Mouse (Mus musculus): Measurements from ENCODE around the gene Olfr424. TPM values are rescaled to one million over a fixed set of nuclear protein-coding genes. Genes with fewer than 3 reads are reported as not detected.

The Olfr424 gene
- polyA plus RNA-seq, 2 experiments: not detected

GRCm38 (mm10) chr1:174131999-174132398 lies 682 bp downstream of the Olfr424 start:
- Histone ChIP-seq H3K9ac (ENCODE audit: low read depth, low read length, severe bottlenecking) (no peak overlapping the region), H3K36me3 (ENCODE audit: control insufficient read depth, insufficient read depth, low read length) (no peaks in the 10 kb centered on the region), H3K27ac (replicated peaks; ENCODE audit: low read depth, low read length) (no peak overlapping the region), H3K4me1 (ENCODE audit: control insufficient read depth, insufficient read depth, low read length) (no peaks in the 10 kb centered on the region), H3K4me3 (replicated peaks; ENCODE audit: low read length) (no peak overlapping the region), H3K4me2 (replicated peaks; ENCODE audit: low read depth, low read length, severe bottlenecking) (no peak overlapping the region), H3K27me3 (ENCODE audit: control insufficient read depth, insufficient read depth, low read length) (no peaks in the 10 kb centered on the region), H3K9me3 (ENCODE audit: control insufficient read depth, low read length) (no peaks in the 10 kb centered on the region)
- WGBS: 69% methylated on average over 3 of the region's 3 CpGs
- no peak for TF ChIP-seq POLR2A (IDR thresholded peaks at IDR 0.05; ENCODE audit: borderline replicate concordance, extremely low read depth, insufficient read depth, insufficient read length)
- ATAC-seq (ENCODE audit: low FRiP score, low read depth): no peak
- no peak for DNase-seq (ENCODE audit: low spot score)

- DNase-seq (ENCODE audit: low spot score) (no peak), ATAC-seq (ENCODE audit: low FRiP score, low read depth) (no peak)
- Histone ChIP-seq H3K36me3 (ENCODE audit: control insufficient read depth, insufficient read depth, low read length) (no peaks in the 10 kb centered on the region), H3K4me2 (replicated peaks; ENCODE audit: low read depth, low read length, severe bottlenecking) (no peak overlapping the region), H3K27me3 (ENCODE audit: control insufficient read depth, insufficient read depth, low read length) (no peaks in the 10 kb centered on the region), H3K27ac (replicated peaks; ENCODE audit: low read depth, low read length) (no peak overlapping the region), H3K9ac (ENCODE audit: low read depth, low read length, severe bottlenecking) (no peak overlapping the region), H3K4me1 (ENCODE audit: control insufficient read depth, insufficient read depth, low read length) (no peaks in the 10 kb centered on the region), H3K9me3 (ENCODE audit: control insufficient read depth, low read length) (no peaks in the 10 kb centered on the region), H3K4me3 (replicated peaks; ENCODE audit: low read length) (no peak overlapping the region)
- no peak for TF ChIP-seq POLR2A (IDR thresholded peaks at IDR 0.05; ENCODE audit: borderline replicate concordance, extremely low read depth, insufficient read depth, insufficient read length)
- WGBS: 68% methylated on average over 2 of the region's 2 CpGs
Measured at GRCm38 (mm10) chr1:174141384-174141783, 10.1 kb downstream of the Olfr424 start.

- H3K9ac ChIP-seq (ENCODE audit: low read depth, low read length, severe bottlenecking): no peak overlapping the region
- H3K27ac ChIP-seq (replicated peaks; ENCODE audit: low read depth, low read length): no peak overlapping the region
- no peaks in the 10 kb centered on the region for H3K4me1 ChIP-seq (ENCODE audit: control insufficient read depth, insufficient read depth, low read length)
- no peak for TF ChIP-seq POLR2A (IDR thresholded peaks at IDR 0.05; ENCODE audit: borderline replicate concordance, extremely low read depth, insufficient read depth, insufficient read length)
- H3K4me2 ChIP-seq (replicated peaks; ENCODE audit: low read depth, low read length, severe bottlenecking): no peak overlapping the region
- DNase-seq (ENCODE audit: low spot score) (no peak), ATAC-seq (ENCODE audit: low FRiP score, low read depth) (no peak)
- 86% methylated on average over 1 of the region's 1 CpGs for WGBS
- H3K9me3 ChIP-seq (ENCODE audit: control insufficient read depth, low read length): no peaks in the 10 kb centered on the region
- no peak overlapping the region for H3K4me3 ChIP-seq (replicated peaks; ENCODE audit: low read length)
- no peaks in the 10 kb centered on the region for H3K27me3 ChIP-seq (ENCODE audit: control insufficient read depth, insufficient read depth, low read length)
- no peaks in the 10 kb centered on the region for H3K36me3 ChIP-seq (ENCODE audit: control insufficient read depth, insufficient read depth, low read length)
Measured at GRCm38 (mm10) chr1:174146696-174147095, 15.4 kb downstream of the Olfr424 start.

GRCm38 (mm10) chr1:174149289-174149688 lies 18.0 kb downstream of the Olfr424 start:
- ATAC-seq (ENCODE audit: low FRiP score, low read depth) (no peak), DNase-seq (ENCODE audit: low spot score) (no peak)
- Histone ChIP-seq H3K4me1 (ENCODE audit: control insufficient read depth, insufficient read depth, low read length) (no peaks in the 10 kb centered on the region), H3K9me3 (ENCODE audit: control insufficient read depth, low read length) (no peaks in the 10 kb centered on the region), H3K27ac (replicated peaks; ENCODE audit: low read depth, low read length) (no peak overlapping the region), H3K4me2 (replicated peaks; ENCODE audit: low read depth, low read length, severe bottlenecking) (no peak overlapping the region), H3K27me3 (ENCODE audit: control insufficient read depth, insufficient read depth, low read length) (no peaks in the 10 kb centered on the region), H3K36me3 (ENCODE audit: control insufficient read depth, insufficient read depth, low read length) (no peaks in the 10 kb centered on the region), H3K9ac (ENCODE audit: low read depth, low read length, severe bottlenecking) (no peak overlapping the region), H3K4me3 (replicated peaks; ENCODE audit: low read length) (no peak overlapping the region)
- TF ChIP-seq POLR2A (IDR thresholded peaks at IDR 0.05; ENCODE audit: borderline replicate concordance, extremely low read depth, insufficient read depth, insufficient read length): no peak
- 83% methylated on average over 2 of the region's 2 CpGs for WGBS

GRCm38 (mm10) chr1:174155333-174155732 lies 24.0 kb downstream of the Olfr424 start, which contains the start of gene Olfr420:
Gene Olfr420 (plus strand): TSS chr1:174155633.
- Histone ChIP-seq H3K9me3 (ENCODE audit: control insufficient read depth, low read length) (no peaks in the 10 kb centered on the region), H3K4me2 (replicated peaks; ENCODE audit: low read depth, low read length, severe bottlenecking) (no peak within 1 kb of the TSS), H3K27ac (replicated peaks; ENCODE audit: low read depth, low read length) (no peak within 1 kb of the TSS), H3K9ac (ENCODE audit: low read depth, low read length, severe bottlenecking) (no peak within 1 kb of the TSS), H3K4me1 (ENCODE audit: control insufficient read depth, insufficient read depth, low read length) (no peaks in the 10 kb centered on the region), H3K36me3 (ENCODE audit: control insufficient read depth, insufficient read depth, low read length) (no peaks in the 10 kb centered on the region), H3K4me3 (replicated peaks; ENCODE audit: low read length) (no peak within 1 kb of the TSS), H3K27me3 (ENCODE audit: control insufficient read depth, insufficient read depth, low read length) (no peaks in the 10 kb centered on the region)
- 87% methylated on average over 1 of the region's 1 CpGs for WGBS
- ATAC-seq (ENCODE audit: low FRiP score, low read depth) (no peak), DNase-seq (ENCODE audit: low spot score) (no peak)
- TF ChIP-seq POLR2A (IDR thresholded peaks at IDR 0.05; ENCODE audit: borderline replicate concordance, extremely low read depth, insufficient read depth, insufficient read length): no peak

- DNase-seq (ENCODE audit: low spot score) (no peak), ATAC-seq (ENCODE audit: low FRiP score, low read depth) (no peak)
- Histone ChIP-seq H3K4me3 (replicated peaks; ENCODE audit: low read length) (no peak overlapping the region), H3K4me1 (ENCODE audit: control insufficient read depth, insufficient read depth, low read length) (no peaks in the 10 kb centered on the region), H3K36me3 (ENCODE audit: control insufficient read depth, insufficient read depth, low read length) (no peaks in the 10 kb centered on the region), H3K27ac (replicated peaks; ENCODE audit: low read depth, low read length) (no peak overlapping the region), H3K9ac (ENCODE audit: low read depth, low read length, severe bottlenecking) (no peak overlapping the region), H3K4me2 (replicated peaks; ENCODE audit: low read depth, low read length, severe bottlenecking) (no peak overlapping the region), H3K9me3 (ENCODE audit: control insufficient read depth, low read length) (no peaks in the 10 kb centered on the region), H3K27me3 (ENCODE audit: control insufficient read depth, insufficient read depth, low read length) (no peaks in the 10 kb centered on the region)
- no peak for TF ChIP-seq POLR2A (IDR thresholded peaks at IDR 0.05; ENCODE audit: borderline replicate concordance, extremely low read depth, insufficient read depth, insufficient read length)
- 94% methylated on average over 3 of the region's 3 CpGs for WGBS
Measured at GRCm38 (mm10) chr1:174157622-174158021, 26.3 kb downstream of the Olfr424 start.

Data from limb, embryonic 14.5 days (tissue).